Mouse (Mus musculus): Measurements from ENCODE around the gene Usp6nl.

DNA sequence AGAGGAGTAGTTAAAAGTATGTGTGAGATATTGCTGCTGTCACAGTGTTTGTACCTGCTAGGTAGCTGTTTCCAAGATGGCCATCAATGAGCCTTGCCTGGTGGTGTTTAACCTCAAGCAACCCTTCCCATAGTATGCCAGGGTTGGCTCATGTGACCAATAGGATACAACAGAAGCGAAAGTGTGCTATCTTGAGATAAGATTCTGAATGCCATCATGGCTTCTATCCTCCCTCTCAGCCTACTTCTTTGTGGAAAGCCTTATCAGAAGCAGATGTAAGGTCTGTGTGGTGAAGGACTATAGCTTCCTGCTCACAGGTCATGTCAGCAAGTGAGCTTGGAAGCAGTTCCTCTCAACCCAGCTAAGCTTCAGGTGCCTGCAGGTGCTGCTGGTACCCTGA, 36.7 kb upstream of the Usp6nl start:
- no peak for TF ChIP-seq POLR2A (IDR thresholded peaks at IDR 0.05; ENCODE audit: control insufficient read depth in 1 of 2, insufficient read depth in 1 of 2, low read depth in 1 of 2, low read length in 2 of 2, poor library complexity in 1 of 2)
- TF ChIP-seq CTCF (IDR thresholded peaks at IDR 0.05 in 2 of 3, conservative IDR thresholded peaks at IDR 0.05 in 1 of 3; ENCODE audit: control insufficient read depth in 1 of 3, insufficient read depth in 1 of 3, low read depth in 2 of 3, low read length in 3 of 3, poor library complexity in 1 of 3, severe bottlenecking in 1 of 3) = no peak
- no peak for TF ChIP-seq MEF2A (IDR thresholded peaks at IDR 0.05; ENCODE audit: extremely low read depth, insufficient replicate concordance, low read depth, low read length, poor library complexity, severe bottlenecking)
- TF ChIP-seq CHD1 (IDR thresholded peaks at IDR 0.05; ENCODE audit: low read depth, low read length) = no peak
- TF ChIP-seq USF2 (IDR thresholded peaks at IDR 0.05; ENCODE audit: borderline replicate concordance in 1 of 2, insufficient read depth in 1 of 2, low read depth in 1 of 2, low read length in 2 of 2) = peak in 1 of 2 experiments; percentile 66; a peak in 1 of 4 replicates
- peak; percentile 94 for TF ChIP-seq BHLHE40 (IDR thresholded peaks at IDR 0.05; ENCODE audit: borderline replicate concordance, low read depth, low read length)
- peak; percentile 99 to 100 for TF ChIP-seq EP300 (IDR thresholded peaks at IDR 0.05; ENCODE audit: low read depth in 1 of 2, low read length in 2 of 2)
